Mouse (Mus musculus) kidney, embryonic 14.5 days (tissue): ENCODE measurements around the gene Pam. TPM values are rescaled to one million over a fixed set of nuclear protein-coding genes. Genes with fewer than 3 reads are reported as not detected.

Experiments used
- ATAC-seq: fragments of 200-750 bp; cut with Nextera tagmentation; 2 replicates; pipeline ENCODE4 v1.8.0; 2017; ENCODE audit warnings: moderate number of reproducible peaks, mild to moderate bottlenecking, moderate TSS enrichment, moderate library complexity; ENCODE audit not compliant: low FRiP score, low TSS enrichment
- H3K27ac ChIP-seq: fragments of 300-500 bp; sonication (generic); 2 replicates; pipeline ENCODE4 v1.5.1; 2014; ENCODE audit warnings: low read depth, mild to moderate bottlenecking, low read length, moderate library complexity, mixed read lengths
- H3K27me3 ChIP-seq: fragments of 300-500 bp; sonication (generic); 2 replicates; pipeline ENCODE4 v1.6.1; 2014; ENCODE audit warnings: mild to moderate bottlenecking, low read length; ENCODE audit not compliant: control insufficient read depth, insufficient read depth
- H3K36me3 ChIP-seq: fragments of 300-500 bp; sonication (generic); 2 replicates; pipeline ENCODE4 v1.6.1; 2014; ENCODE audit warnings: low read length, mixed read lengths; ENCODE audit not compliant: control insufficient read depth, insufficient read depth
- H3K4me1 ChIP-seq: fragments of 300-500 bp; sonication (generic); 2 replicates; pipeline ENCODE4 v1.6.1; 2014; ENCODE audit warnings: low read length, mixed read lengths; ENCODE audit not compliant: control insufficient read depth, insufficient read depth
- H3K4me2 ChIP-seq: fragments of 300-500 bp; sonication (generic); replicated peaks from 2 replicates; pipeline ENCODE4 v1.6.1; 2014; ENCODE audit warnings: low read depth, mild to moderate bottlenecking, low read length
- H3K4me3 ChIP-seq: fragments of 300-500 bp; sonication (generic); 2 replicates; pipeline ENCODE4 v1.5.1; 2014; ENCODE audit warnings: mild to moderate bottlenecking, low read length
- H3K9ac ChIP-seq: fragments of 300-500 bp; sonication (generic); 2 replicates; pipeline ENCODE4 v1.6.1; 2014; ENCODE audit warnings: low read depth, mild to moderate bottlenecking, low read length, moderate library complexity
- H3K9me3 ChIP-seq: fragments of 300-500 bp; sonication (generic); 2 replicates; pipeline ENCODE4 v1.6.1; 2016; ENCODE audit warnings: low read length; ENCODE audit not compliant: control insufficient read depth
- WGBS: fragments of 180-500 bp; shearing (Covaris S2); extraction: QIAGEN DNeasy Blood & Tissue Kit; methylation state at CpG from one replicate; pipeline ENCODE4 v1.1.7; 2014; 5-methylcytosine and 5-hydroxymethylcytosine counted together
- polyA plus RNA-seq: library from polyadenylated mRNA; unstranded; fragments of >200 nt; fragmentation: Nextera tagmentation; extraction: Ambion mirVana; gene quantifications from 2 replicates; pipeline ENCODE4 v1.2.1, GENCODE M21; 2014

The Pam gene
- polyA plus RNA-seq, 1 experiment from 2014 or later = 31.9 TPM

- WGBS = 90% methylated on average over 6 of the region's 6 CpGs
- Histone ChIP-seq H3K27me3 (no peaks in the 10 kb centered on the region), H3K27ac (no peak overlapping the region), H3K4me2 (no peak overlapping the region), H3K4me3 (no peak overlapping the region), H3K36me3 (peaks cover 8% of the 10 kb centered on the region; the same call in 1 of the 2 replicates), H3K9ac (no peak overlapping the region), H3K9me3 (no peaks in the 10 kb centered on the region), H3K4me1 (no peaks in the 10 kb centered on the region)
- no peak for ATAC-seq
These were observed 334.0 kb downstream of the Pam start for GRCm38 (mm10) chr1:97761477-97761876.

GRCm38 (mm10) chr1:97760598-97760997 is 334.8 kb downstream of the Pam start:
- no peak for ATAC-seq
- 82% methylated on average over 7 of the region's 7 CpGs for WGBS
- Histone ChIP-seq H3K4me3 (no peak overlapping the region), H3K27me3 (no peaks in the 10 kb centered on the region), H3K9me3 (no peaks in the 10 kb centered on the region), H3K9ac (no peak overlapping the region), H3K36me3 (peaks cover 11% of the 10 kb centered on the region; the same call in 1 of the 2 replicates), H3K4me1 (no peaks in the 10 kb centered on the region), H3K27ac (no peak overlapping the region), H3K4me2 (no peak overlapping the region)

GRCm38 (mm10) chr1:97759841-97760240 is 335.6 kb downstream of the Pam start:
- H3K4me3 ChIP-seq = no peak overlapping the region
- no peak overlapping the region for H3K27ac ChIP-seq
- no peaks in the 10 kb centered on the region for H3K27me3 ChIP-seq
- no peaks in the 10 kb centered on the region for H3K4me1 ChIP-seq
- ATAC-seq = no peak
- H3K9me3 ChIP-seq = no peaks in the 10 kb centered on the region
- no peak overlapping the region for H3K9ac ChIP-seq
- no peak overlapping the region for H3K4me2 ChIP-seq
- peaks cover 16% of the 10 kb centered on the region; the same call in 1 of the 2 replicates for H3K36me3 ChIP-seq

- H3K4me3 ChIP-seq = no peak overlapping the region
- H3K27me3 ChIP-seq = no peaks in the 10 kb centered on the region
- no peak overlapping the region for H3K9ac ChIP-seq
- H3K36me3 ChIP-seq = peaks cover 36% of the 10 kb centered on the region
- H3K4me1 ChIP-seq = no peaks in the 10 kb centered on the region
- no peak for ATAC-seq
- no peak overlapping the region for H3K27ac ChIP-seq
- no peak overlapping the region for H3K4me2 ChIP-seq
- H3K9me3 ChIP-seq = no peaks in the 10 kb centered on the region
- whole genome bisulfite sequencing = 81% methylated on average over 4 of the region's 4 CpGs
These were observed 341.1 kb downstream of the Pam start for GRCm38 (mm10) chr1:97754392-97754791.

- ATAC-seq = no peak
- Histone ChIP-seq H3K4me2 (no peak overlapping the region), H3K36me3 (peaks cover 38% of the 10 kb centered on the region)
These were observed 342.2 kb downstream of the Pam start for GRCm38 (mm10) chr1:97753216-97753615.

GRCm38 (mm10) chr1:97748163-97748562 is 347.3 kb downstream of the Pam start:
- ATAC-seq = no peak
- Histone ChIP-seq H3K9ac (no peak overlapping the region), H3K36me3 (peaks cover 55% of the 10 kb centered on the region), H3K27ac (no peak overlapping the region), H3K4me3 (no peak overlapping the region), H3K4me1 (no peaks in the 10 kb centered on the region), H3K4me2 (no peak overlapping the region), H3K9me3 (no peaks in the 10 kb centered on the region), H3K27me3 (no peaks in the 10 kb centered on the region)
- WGBS = 84% methylated on average over 3 of the region's 3 CpGs

More at GRCm38 (mm10) chr1:97753216-97753615, 342.2 kb downstream of the Pam start:
- no peaks in the 10 kb centered on the region for H3K9me3 ChIP-seq
- H3K4me1 ChIP-seq = no peaks in the 10 kb centered on the region
- H3K4me3 ChIP-seq = no peak overlapping the region
- H3K9ac ChIP-seq = no peak overlapping the region
- no peaks in the 10 kb centered on the region for H3K27me3 ChIP-seq
- no peak overlapping the region for H3K27ac ChIP-seq

- Histone ChIP-seq H3K27ac (no peak overlapping the region), H3K9me3 (no peaks in the 10 kb centered on the region), H3K9ac (no peak overlapping the region), H3K4me2 (no peak overlapping the region), H3K4me3 (no peak overlapping the region), H3K36me3 (peaks cover 50% of the 10 kb centered on the region), H3K4me1 (no peaks in the 10 kb centered on the region), H3K27me3 (no peaks in the 10 kb centered on the region)
- no peak for ATAC-seq
- 97% methylated on average over 7 of the region's 7 CpGs for WGBS
These were observed 349.2 kb downstream of the Pam start for GRCm38 (mm10) chr1:97746261-97746660.

- Histone ChIP-seq H3K9me3 (no peaks in the 10 kb centered on the region), H3K27me3 (no peaks in the 10 kb centered on the region), H3K4me1 (no peaks in the 10 kb centered on the region), H3K27ac (no peak overlapping the region), H3K4me3 (no peak overlapping the region), H3K9ac (no peak overlapping the region), H3K36me3 (peaks cover 51% of the 10 kb centered on the region), H3K4me2 (no peak overlapping the region)
- 94% methylated on average over 4 of the region's 4 CpGs for WGBS
- no peak for ATAC-seq
These were observed 349.7 kb downstream of the Pam start for GRCm38 (mm10) chr1:97745712-97746111.
